Mouse (Mus musculus): ENCODE results near the gene Atp6v1b1. TPM values are rescaled to one million over a fixed set of nuclear protein-coding genes. Genes with fewer than 3 reads are reported as not detected.

The Atp6v1b1 gene
- total RNA-seq, 1 experiment from 2014 or later, result not detected

DNA sequence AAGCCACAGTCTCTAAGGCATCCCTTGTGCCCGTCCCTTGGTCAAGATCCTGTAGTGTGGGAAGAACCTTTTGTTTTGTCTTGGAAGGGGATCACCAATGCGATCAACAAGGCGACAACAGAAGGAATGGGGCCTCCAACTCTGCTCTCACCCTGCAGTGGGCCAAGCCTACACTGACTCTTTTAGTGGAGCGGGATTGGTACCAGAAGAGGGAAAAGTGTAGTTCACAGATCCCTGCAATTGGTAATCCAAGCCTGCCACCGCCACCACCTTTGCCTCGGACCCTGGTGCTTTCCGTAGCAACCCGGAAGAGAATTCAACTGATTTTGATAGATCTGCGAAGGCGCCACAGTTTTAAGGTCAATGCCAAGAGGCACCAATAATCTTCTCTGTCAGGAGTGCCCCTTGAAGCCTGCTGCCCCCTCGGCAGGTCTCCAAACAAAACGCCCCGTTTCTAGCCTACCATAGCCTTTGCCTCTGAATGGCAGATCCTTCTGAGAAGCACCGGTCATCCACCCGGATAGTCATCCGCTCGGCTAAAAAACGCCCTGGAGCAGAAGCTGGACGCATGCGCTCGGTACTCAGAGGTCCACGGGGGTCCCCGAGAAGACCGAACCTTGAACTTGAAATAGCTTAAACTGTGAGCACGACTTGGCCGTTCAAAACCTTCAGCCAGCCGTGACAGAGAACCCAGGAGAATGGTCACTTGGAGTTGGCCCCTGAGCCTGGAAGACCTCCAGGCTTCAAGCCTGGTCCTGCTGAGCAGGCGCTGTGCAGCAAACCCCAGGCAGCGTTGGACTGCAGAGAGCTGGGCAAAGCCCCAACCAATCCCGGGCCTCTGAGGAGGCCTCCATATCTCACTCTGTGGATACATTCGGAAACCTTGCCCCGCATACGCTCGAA, 28.3 kb upstream of the Atp6v1b1 start:
- 0 out of 2 replicates have a peak, but pooled peaks have one; percentile 27 for ATAC-seq (replicated peaks; ENCODE audit: low read depth, poor library complexity, severe bottlenecking)

- ATAC-seq (replicated peaks; ENCODE audit: low read depth, poor library complexity, severe bottlenecking), result no peak
These were observed 27.2 kb upstream of the Atp6v1b1 start for GRCm38 (mm10) chr6:83715461-83716196.

DNA sequence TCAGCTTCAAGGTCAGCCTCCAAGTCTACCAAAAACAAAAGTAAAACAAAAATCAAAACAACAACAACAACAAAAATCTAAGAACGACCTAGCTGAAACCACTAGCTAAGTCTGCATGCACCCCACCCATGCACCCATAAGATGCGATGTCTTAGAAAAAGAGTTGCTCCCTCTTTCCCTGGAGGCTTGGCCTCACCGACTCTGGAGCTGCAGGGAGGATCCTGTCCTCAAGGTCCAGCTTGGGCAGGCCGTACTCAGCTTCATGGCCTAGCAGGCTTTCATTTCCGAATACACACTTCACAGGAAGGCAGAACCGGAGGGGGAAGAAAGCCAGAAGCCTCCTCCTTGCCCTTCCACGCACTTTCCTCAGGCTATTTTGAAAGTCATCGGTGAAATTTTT, 25.8 kb upstream of the Atp6v1b1 start:
- ATAC-seq (replicated peaks; ENCODE audit: low read depth, poor library complexity, severe bottlenecking), result no peak

DNA sequence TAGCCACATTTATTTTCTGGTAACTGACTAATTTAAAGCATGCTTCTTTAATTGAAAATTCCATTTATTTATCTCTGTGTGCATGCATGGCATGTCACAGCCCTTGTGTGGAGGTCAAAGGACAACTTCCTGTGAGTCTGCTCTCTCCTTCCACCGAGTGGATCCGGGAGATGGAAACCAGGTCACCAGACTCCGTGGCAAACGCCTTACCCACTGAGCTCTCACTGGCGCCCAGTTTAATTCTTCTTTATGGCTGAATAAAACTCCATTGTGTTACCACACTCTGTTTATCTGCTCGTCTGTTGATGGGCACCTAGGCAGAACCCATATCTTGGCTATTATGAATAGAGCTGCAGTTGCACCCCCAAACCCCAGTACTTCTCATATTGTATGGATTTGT, 20.3 kb upstream of the Atp6v1b1 start:
- ATAC-seq (replicated peaks; ENCODE audit: low read depth, poor library complexity, severe bottlenecking), result no peak

GRCm38 (mm10) chr6:83727178-83727577, 15.6 kb upstream of the Atp6v1b1 start:
- no peak for ATAC-seq (replicated peaks; ENCODE audit: low read depth, poor library complexity, severe bottlenecking)

DNA sequence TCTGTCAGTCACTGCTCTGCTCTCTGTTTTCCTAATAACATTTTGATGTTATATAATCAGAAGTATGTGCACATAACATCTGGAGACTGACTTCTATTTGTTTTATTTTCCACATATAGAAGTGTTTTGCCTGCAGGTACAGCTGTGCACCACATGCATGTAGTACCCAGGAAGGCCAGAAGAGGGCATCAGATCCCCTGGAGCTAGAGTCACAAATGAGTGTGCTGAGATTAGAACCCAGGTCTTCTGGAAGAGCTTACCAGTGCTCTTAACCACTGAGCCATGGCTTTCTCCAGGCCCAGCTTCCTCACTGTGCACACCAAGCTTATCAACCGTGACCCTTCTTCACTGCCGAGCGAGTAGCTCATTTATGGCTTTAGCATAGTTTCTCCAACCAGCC, 14.3 kb upstream of the Atp6v1b1 start:
- no peak for ATAC-seq (replicated peaks; ENCODE audit: low read depth, poor library complexity, severe bottlenecking)

GRCm38 (mm10) chr6:83729350-83729970, 13.3 kb upstream of the Atp6v1b1 start:
- peak; percentile 55; the same call in 1 of the 2 replicates for ATAC-seq (replicated peaks; ENCODE audit: low read depth, poor library complexity, severe bottlenecking)

DNA sequence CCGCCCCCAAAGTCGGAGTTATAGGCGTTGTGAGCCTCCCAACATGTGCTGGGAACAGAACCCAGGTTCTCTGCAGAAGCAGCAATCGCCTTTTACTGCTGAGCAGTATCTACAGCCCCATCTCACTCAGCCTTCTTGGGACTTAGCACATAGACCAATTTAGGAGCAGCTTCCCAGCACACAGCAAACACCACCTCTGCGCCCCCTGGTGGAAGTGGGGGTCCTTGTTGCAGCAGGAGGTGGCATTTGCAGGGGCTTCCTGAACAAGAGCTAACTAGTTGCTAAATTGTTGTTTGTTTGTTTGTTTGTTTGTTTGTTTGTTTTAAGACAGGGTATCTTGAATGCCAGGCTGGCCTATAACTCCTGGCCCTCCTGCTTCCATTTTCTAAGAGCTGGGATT, 11.7 kb upstream of the Atp6v1b1 start:
- peak; percentile 85 for ATAC-seq (replicated peaks; ENCODE audit: low read depth, poor library complexity, severe bottlenecking)

DNA sequence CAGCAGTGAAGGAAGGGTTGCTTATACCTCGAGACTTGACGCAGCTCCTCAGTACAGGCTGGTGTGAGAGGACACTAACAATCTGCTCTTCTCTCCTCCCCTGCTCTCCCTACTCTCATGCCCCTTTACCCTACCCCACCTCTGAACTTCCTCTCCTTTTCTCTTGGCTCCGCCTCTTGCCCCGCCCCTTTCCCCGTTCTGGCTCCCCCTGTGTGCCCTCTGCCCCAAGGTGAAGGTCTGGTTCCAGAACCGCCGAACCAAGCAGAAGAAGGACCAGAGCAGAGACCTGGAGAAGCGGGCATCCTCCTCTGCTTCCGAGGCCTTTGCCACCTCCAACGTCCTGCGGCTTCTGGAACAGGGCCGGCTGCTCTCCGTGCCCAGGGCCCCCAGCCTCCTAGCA, 5.5 kb upstream of the Atp6v1b1 start:
- ATAC-seq (replicated peaks; ENCODE audit: low read depth, poor library complexity, severe bottlenecking), result 0 out of 2 replicates have a peak, but pooled peaks have one; percentile 5

DNA sequence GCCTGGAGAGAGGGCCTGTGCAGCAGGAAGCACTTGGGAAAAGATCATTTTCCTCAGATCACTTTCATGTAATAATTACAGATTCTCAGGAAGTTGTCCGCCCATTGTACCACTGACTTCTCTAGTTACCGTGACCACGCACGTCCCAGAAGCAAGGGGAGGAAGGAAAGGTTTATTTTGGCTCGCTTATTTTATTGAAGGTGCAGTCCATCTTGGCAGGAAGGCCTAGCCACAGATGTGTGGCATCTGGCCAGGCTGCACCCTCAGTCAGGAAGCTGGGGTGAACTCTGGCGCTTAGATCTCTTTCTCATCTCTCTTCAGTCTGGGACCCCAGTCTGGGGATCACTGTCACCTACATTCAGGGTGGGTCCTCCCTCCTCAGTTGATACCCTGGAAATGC, 4.2 kb upstream of the Atp6v1b1 start:
- ATAC-seq (replicated peaks; ENCODE audit: low read depth, poor library complexity, severe bottlenecking), result peak; percentile 60

DNA sequence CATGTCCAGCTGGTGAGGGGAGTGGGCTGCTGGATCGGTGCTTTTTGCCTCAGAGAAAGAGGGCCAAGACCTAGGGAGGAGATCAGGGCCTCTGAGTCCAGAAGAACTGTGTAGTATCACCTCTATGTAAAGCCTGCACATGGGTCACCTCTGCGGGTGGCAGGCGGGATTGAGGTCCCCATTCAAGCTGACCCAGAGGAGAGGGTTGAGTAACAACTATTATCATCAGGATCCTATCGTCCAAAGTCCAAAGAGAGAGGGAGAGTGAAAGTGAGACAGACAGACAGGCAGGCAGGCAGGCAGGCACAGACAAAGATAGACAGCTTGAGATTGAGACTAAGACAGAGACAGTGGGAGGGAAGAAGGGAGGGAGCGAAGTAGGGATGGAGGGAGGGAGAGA, 422 bp downstream of the Atp6v1b1 start:
- ATAC-seq (replicated peaks; ENCODE audit: low read depth, poor library complexity, severe bottlenecking), result no peak

- no peak for ATAC-seq (replicated peaks; ENCODE audit: low read depth, poor library complexity, severe bottlenecking)
These were observed 1.3 kb downstream of the Atp6v1b1 start for GRCm38 (mm10) chr6:83744126-83744525.

DNA sequence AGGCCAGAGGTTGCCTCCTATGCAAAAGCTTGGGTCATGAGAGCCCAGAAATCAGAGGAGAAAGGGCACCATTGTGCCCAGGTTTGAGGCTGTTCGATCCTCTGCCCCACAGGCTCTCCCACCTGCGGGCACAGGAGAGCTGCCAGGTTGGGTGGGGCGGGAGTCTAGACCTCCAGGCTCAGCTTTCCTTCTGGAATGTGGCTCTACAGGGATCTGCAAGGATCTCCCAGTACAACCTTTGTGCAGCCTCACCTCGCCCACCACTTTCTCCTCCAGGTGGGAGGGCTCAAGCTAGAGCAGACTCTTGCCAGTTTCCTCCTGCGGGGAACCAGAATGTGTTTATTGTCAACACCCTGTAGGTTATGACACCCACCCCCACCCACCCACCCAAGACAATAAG, 1.8 kb downstream of the Atp6v1b1 start:
- no peak for ATAC-seq (replicated peaks; ENCODE audit: low read depth, poor library complexity, severe bottlenecking)

GRCm38 (mm10) chr6:83745466-83745865, 2.7 kb downstream of the Atp6v1b1 start:
- ATAC-seq (replicated peaks; ENCODE audit: low read depth, poor library complexity, severe bottlenecking), result no peak

GRCm38 (mm10) chr6:83749286-83749685, 6.5 kb downstream of the Atp6v1b1 start:
- ATAC-seq (replicated peaks; ENCODE audit: low read depth, poor library complexity, severe bottlenecking), result no peak

GRCm38 (mm10) chr6:83750171-83750684, 7.4 kb downstream of the Atp6v1b1 start:
- ATAC-seq (replicated peaks; ENCODE audit: low read depth, poor library complexity, severe bottlenecking), result peak; percentile 88

DNA sequence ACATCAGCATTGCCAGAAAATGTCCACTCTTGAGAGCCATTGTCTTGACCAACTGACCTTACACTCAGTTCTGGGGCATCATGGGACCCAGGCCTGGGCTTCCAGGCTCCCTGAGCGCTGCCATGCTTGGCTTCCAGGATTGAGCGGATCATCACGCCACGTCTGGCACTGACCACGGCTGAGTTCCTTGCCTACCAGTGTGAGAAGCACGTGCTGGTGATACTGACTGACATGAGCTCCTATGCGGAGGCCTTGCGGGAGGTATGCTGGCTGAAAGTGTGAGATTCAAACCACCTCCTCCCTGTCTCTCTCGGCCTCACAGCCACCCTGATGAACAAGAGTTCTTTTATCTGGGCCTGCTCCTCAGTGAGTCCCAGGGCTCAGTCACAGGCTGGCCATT, 13.3 kb downstream of the Atp6v1b1 start:
- ATAC-seq (replicated peaks; ENCODE audit: low read depth, poor library complexity, severe bottlenecking), result no peak

- no peak for ATAC-seq (replicated peaks; ENCODE audit: low read depth, poor library complexity, severe bottlenecking)
These were observed 19.6 kb downstream of the Atp6v1b1 start, which contains the start of gene Ankrd53 for GRCm38 (mm10) chr6:83762344-83762743. Ankrd53 (plus strand) TSS chr6:83762644.

GRCm38 (mm10) chr6:83762880-83763431, 20.2 kb downstream of the Atp6v1b1 start:
- ATAC-seq (replicated peaks; ENCODE audit: low read depth, poor library complexity, severe bottlenecking), result peak; percentile 67

DNA sequence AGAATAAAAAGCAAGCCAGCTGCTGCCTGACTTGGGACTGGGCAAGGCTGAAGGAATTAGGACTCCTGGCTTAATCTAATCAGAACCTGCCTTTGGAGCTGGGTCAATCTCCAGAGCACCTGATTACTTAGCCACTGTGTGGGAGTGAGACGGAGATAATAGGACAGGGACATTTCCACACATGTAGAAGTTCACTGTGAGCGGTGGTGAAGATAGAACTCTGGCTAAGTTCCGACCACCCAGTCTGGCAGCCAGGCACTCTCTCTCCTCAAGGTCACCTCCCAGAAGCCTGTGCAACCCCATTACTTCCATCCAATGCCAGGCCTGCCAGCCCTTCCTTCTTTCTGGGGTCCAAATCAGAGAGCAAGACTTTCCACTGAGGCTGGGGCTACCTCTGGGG, 24.2 kb downstream of the Atp6v1b1 start:
- no peak for ATAC-seq (replicated peaks; ENCODE audit: low read depth, poor library complexity, severe bottlenecking)
